Mouse (Mus musculus): ENCODE results near the gene Col5a3. TPM values are rescaled to one million over a fixed set of nuclear protein-coding genes. Genes with fewer than 3 reads are reported as not detected.

Col5a3 gene
- polyA plus RNA-seq, 1 experiment from 2014 or later = 2.4 TPM

- Histone ChIP-seq H3K36me3 (ENCODE audit: control insufficient read depth, insufficient read depth, low read length) (no peaks in the 10 kb centered on the region), H3K4me2 (replicated peaks; ENCODE audit: low read depth) (peak overlapping the region; percentile 91), H3K27me3 (ENCODE audit: control insufficient read depth, insufficient read depth, low read length) (peaks cover 3% of the 10 kb centered on the region; the same call in 1 of the 2 replicates), H3K9ac (ENCODE audit: low read length) (peak overlapping the region; percentile 41; the same call in 1 of the 2 replicates), H3K4me3 (ENCODE audit: low read depth, low read length) (peak overlapping the region; percentile 49), H3K9me3 (ENCODE audit: control insufficient read depth, low read length) (no peaks in the 10 kb centered on the region), H3K4me1 (replicated peaks; ENCODE audit: control insufficient read depth, insufficient read depth) (0 out of 2 replicates have a peak, but pooled peaks cover 9% of the 10 kb centered on the region), H3K27ac (replicated peaks) (no peak overlapping the region)
- DNase-seq (ENCODE audit: low spot score) (peak; percentile 80), ATAC-seq (ENCODE audit: low FRiP score, low TSS enrichment) (peak; percentile 80)
- under 1% methylated on average over 34 of the region's 46 CpGs for WGBS
- TF ChIP-seq CTCF (IDR thresholded peaks at IDR 0.05; ENCODE audit: low read depth) = peak; percentile 47
- TF ChIP-seq EP300 (optimal IDR thresholded peaks at IDR 0.05) = no peak
These were observed 87.2 kb downstream of the Col5a3 start for GRCm38 (mm10) chr9:20727601-20728113.

GRCm38 (mm10) chr9:20726859-20727600 is 87.8 kb downstream of the Col5a3 start:
- Histone ChIP-seq H3K36me3 (ENCODE audit: control insufficient read depth, insufficient read depth, low read length) (no peaks in the 10 kb centered on the region), H3K4me2 (replicated peaks; ENCODE audit: low read depth) (peak overlapping the region; percentile 91), H3K4me1 (replicated peaks; ENCODE audit: control insufficient read depth, insufficient read depth) (0 out of 2 replicates have a peak, but pooled peaks cover 9% of the 10 kb centered on the region), H3K4me3 (ENCODE audit: low read depth, low read length) (peak overlapping the region; percentile 49), H3K9me3 (ENCODE audit: control insufficient read depth, low read length) (no peaks in the 10 kb centered on the region), H3K27ac (replicated peaks) (no peak overlapping the region), H3K27me3 (ENCODE audit: control insufficient read depth, insufficient read depth, low read length) (peaks cover 3% of the 10 kb centered on the region; the same call in 1 of the 2 replicates), H3K9ac (ENCODE audit: low read length) (peak overlapping the region; percentile 41)
- no peak for TF ChIP-seq EP300 (optimal IDR thresholded peaks at IDR 0.05)
- peak; percentile 28 for ATAC-seq (ENCODE audit: low FRiP score, low TSS enrichment)
- 1% methylated on average over 44 of the region's 54 CpGs for WGBS
- peak; percentile 24 for DNase-seq (ENCODE audit: low spot score)

GRCm38 (mm10) chr9:20726134-20726858 is 88.6 kb downstream of the Col5a3 start:
- Histone ChIP-seq H3K4me2 (replicated peaks; ENCODE audit: low read depth) (peak overlapping the region; percentile 91), H3K9ac (ENCODE audit: low read length) (peak overlapping the region; percentile 35; the same call in 1 of the 2 replicates), H3K9me3 (ENCODE audit: control insufficient read depth, low read length) (no peaks in the 10 kb centered on the region), H3K27me3 (ENCODE audit: control insufficient read depth, insufficient read depth, low read length) (peaks cover 3% of the 10 kb centered on the region; the same call in 1 of the 2 replicates), H3K4me3 (ENCODE audit: low read depth, low read length) (peak overlapping the region; percentile 49), H3K36me3 (ENCODE audit: control insufficient read depth, insufficient read depth, low read length) (no peaks in the 10 kb centered on the region), H3K4me1 (replicated peaks; ENCODE audit: control insufficient read depth, insufficient read depth) (0 out of 2 replicates have a peak, but pooled peaks cover 9% of the 10 kb centered on the region), H3K27ac (replicated peaks) (no peak overlapping the region)
- TF ChIP-seq EP300 (optimal IDR thresholded peaks at IDR 0.05) (no peak), CTCF (IDR thresholded peaks at IDR 0.05; ENCODE audit: low read depth) (no peak)
- DNase-seq (ENCODE audit: low spot score) (no peak), ATAC-seq (ENCODE audit: low FRiP score, low TSS enrichment) (0 out of 2 replicates have a peak, but pooled peaks have one; percentile 14)
- 4% methylated on average over 42 of the region's 42 CpGs for WGBS

- H3K4me3 ChIP-seq (ENCODE audit: low read depth, low read length) = no peak overlapping the region
- no peak overlapping the region for H3K4me2 ChIP-seq (replicated peaks; ENCODE audit: low read depth)
- H3K4me1 ChIP-seq (replicated peaks; ENCODE audit: control insufficient read depth, insufficient read depth) = 0 out of 2 replicates have a peak, but pooled peaks cover 4% of the 10 kb centered on the region
- ATAC-seq (ENCODE audit: low FRiP score, low TSS enrichment) (no peak), DNase-seq (ENCODE audit: low spot score) (no peak)
- no peak overlapping the region for H3K9ac ChIP-seq (ENCODE audit: low read length)
- no peaks in the 10 kb centered on the region; the same call in 1 of the 2 replicates for H3K27me3 ChIP-seq (ENCODE audit: control insufficient read depth, insufficient read depth, low read length)
- no peak overlapping the region for H3K27ac ChIP-seq (replicated peaks)
- H3K9me3 ChIP-seq (ENCODE audit: control insufficient read depth, low read length) = no peaks in the 10 kb centered on the region
- 15% methylated on average over 2 of the region's 2 CpGs for WGBS
- no peak for TF ChIP-seq CTCF (IDR thresholded peaks at IDR 0.05; ENCODE audit: low read depth)
- TF ChIP-seq EP300 (optimal IDR thresholded peaks at IDR 0.05) = no peak
- H3K36me3 ChIP-seq (ENCODE audit: control insufficient read depth, insufficient read depth, low read length) = no peaks in the 10 kb centered on the region
These were observed 93.3 kb downstream of the Col5a3 start for GRCm38 (mm10) chr9:20721582-20721981.

Other genes with a start within 250 kb of the Col5a3 start
- gene Zfp846, start 233.8 kb downstream of the Col5a3 start, polyA plus RNA-seq (2015; fragmentation: Nextera tagmentation; extraction: Ambion mirVana) = 6.0 and 6.9 TPM in 2 replicates
- gene Ubl5, start 172.2 kb downstream of the Col5a3 start, polyA plus RNA-seq (2015; fragmentation: Nextera tagmentation; extraction: Ambion mirVana) = 451 and 481 TPM in 2 replicates
- 7.2 and 8.2 TPM in 2 replicates for gene Fbxl12, start 170.3 kb downstream of the Col5a3 start, polyA plus RNA-seq (2015; fragmentation: Nextera tagmentation; extraction: Ambion mirVana)
- gene Pin1, start 163.0 kb downstream of the Col5a3 start, polyA plus RNA-seq (2015; fragmentation: Nextera tagmentation; extraction: Ambion mirVana) = 28.2 and 28.7 TPM in 2 replicates
- 2.3 and 2.5 TPM in 2 replicates for gene Olfm2, start 68.7 kb downstream of the Col5a3 start, polyA plus RNA-seq (2015; fragmentation: Nextera tagmentation; extraction: Ambion mirVana)
- not detected in 2 replicates for gene Rdh8, start 3.4 kb upstream of the Col5a3 start, polyA plus RNA-seq (2015; fragmentation: Nextera tagmentation; extraction: Ambion mirVana)
- gene A230050P20Rik, start 53.6 kb upstream of the Col5a3 start, polyA plus RNA-seq (2015; fragmentation: Nextera tagmentation; extraction: Ambion mirVana) = 6.9 TPM in 2 replicates
- 7.7 and 7.9 TPM in 2 replicates for gene Angptl6, start 64.7 kb upstream of the Col5a3 start, polyA plus RNA-seq (2015; fragmentation: Nextera tagmentation; extraction: Ambion mirVana)
- 32.4 and 37.3 TPM in 2 replicates for gene Ppan, start 73.1 kb upstream of the Col5a3 start, polyA plus RNA-seq (2015; fragmentation: Nextera tagmentation; extraction: Ambion mirVana)
- gene Eif3g, start 83.6 kb upstream of the Col5a3 start, polyA plus RNA-seq (2015; fragmentation: Nextera tagmentation; extraction: Ambion mirVana) = 215 and 221 TPM in 2 replicates
- 17.9 TPM in 2 replicates for gene Dnmt1, start 144.8 kb upstream of the Col5a3 start, polyA plus RNA-seq (2015; fragmentation: Nextera tagmentation; extraction: Ambion mirVana)
- gene S1pr2, start 161.7 kb upstream of the Col5a3 start, polyA plus RNA-seq (2015; fragmentation: Nextera tagmentation; extraction: Ambion mirVana) = 16.3 and 19.4 TPM in 2 replicates
- gene Mrpl4, start 187.7 kb upstream of the Col5a3 start, polyA plus RNA-seq (2015; fragmentation: Nextera tagmentation; extraction: Ambion mirVana) = 87.3 and 90.2 TPM in 2 replicates
- 9.5 and 11.9 TPM in 2 replicates for gene Icam1, start 200.9 kb upstream of the Col5a3 start, polyA plus RNA-seq (2015; fragmentation: Nextera tagmentation; extraction: Ambion mirVana)
- gene Icam4, start 214.3 kb upstream of the Col5a3 start, polyA plus RNA-seq (2015; fragmentation: Nextera tagmentation; extraction: Ambion mirVana) = 0.50 and 0.81 TPM in 2 replicates
- gene Icam5, start 217.0 kb upstream of the Col5a3 start, polyA plus RNA-seq (2015; fragmentation: Nextera tagmentation; extraction: Ambion mirVana) = 0.15 and 0.27 TPM in 2 replicates

All from stomach, postnatal 0 days (tissue).